Mouse (Mus musculus): Measurements from ENCODE around the gene Tmem33.

GRCm38 (mm10) chr5:67296171-67296570 is 35.8 kb downstream of the Tmem33 start:
- TF ChIP-seq POLR2A (IDR thresholded peaks at IDR 0.05; ENCODE audit: control insufficient read depth, low read depth, low read length) = no peak
- TF ChIP-seq CTCF (IDR thresholded peaks at IDR 0.05; ENCODE audit: control insufficient read depth, insufficient read depth, insufficient replicate concordance, low read depth, low read length) = no peak

Measured in testis, adult 2 months (tissue).